Mouse (Mus musculus): ENCODE data around the gene Filip1l. TPM values are rescaled to one million over a fixed set of nuclear protein-coding genes. Genes with fewer than 3 reads are reported as not detected.
A peak's percentile ranks its signal among the peaks of the same experiment; 100 is the strongest.

Filip1l gene
- polyA plus RNA-seq, 1 experiment from 2014 or later, result 32.6 TPM

GRCm38 (mm10) chr16:57478451-57478850 lies 125.6 kb downstream of the Filip1l start:
- H3K4me3 ChIP-seq (ENCODE audit: low read length), result no peak overlapping the region
- H3K9me3 ChIP-seq (ENCODE audit: control insufficient read depth, low read length), result no peaks in the 10 kb centered on the region; the same call in 1 of the 2 replicates
- H3K4me1 ChIP-seq (replicated peaks; ENCODE audit: control insufficient read depth, insufficient read depth, low read length), result peaks cover 7% of the 10 kb centered on the region
- WGBS, result 68% methylated on average over 2 of the region's 2 CpGs
- H3K27me3 ChIP-seq (ENCODE audit: control insufficient read depth, insufficient read depth, low read depth, low read length), result peaks cover 3% of the 10 kb centered on the region
- H3K36me3 ChIP-seq (ENCODE audit: control insufficient read depth, insufficient read depth, low read length), result no peaks in the 10 kb centered on the region
- no peak overlapping the region for H3K9ac ChIP-seq (ENCODE audit: low read length)
- no peak for ATAC-seq (ENCODE audit: low read depth)
- no peak overlapping the region for H3K4me2 ChIP-seq (ENCODE audit: low read depth, low read length)
- H3K27ac ChIP-seq (ENCODE audit: low read length), result no peak overlapping the region

GRCm38 (mm10) chr16:57479776-57480175 lies 126.9 kb downstream of the Filip1l start:
- Histone ChIP-seq H3K27ac (ENCODE audit: low read length) (no peak overlapping the region), H3K4me2 (ENCODE audit: low read depth, low read length) (no peak overlapping the region), H3K4me1 (replicated peaks; ENCODE audit: control insufficient read depth, insufficient read depth, low read length) (peaks cover 11% of the 10 kb centered on the region), H3K9ac (ENCODE audit: low read length) (no peak overlapping the region), H3K4me3 (ENCODE audit: low read length) (no peak overlapping the region), H3K27me3 (ENCODE audit: control insufficient read depth, insufficient read depth, low read depth, low read length) (peaks cover 3% of the 10 kb centered on the region), H3K9me3 (ENCODE audit: control insufficient read depth, low read length) (no peaks in the 10 kb centered on the region; the same call in 1 of the 2 replicates), H3K36me3 (ENCODE audit: control insufficient read depth, insufficient read depth, low read length) (no peaks in the 10 kb centered on the region)
- WGBS, result 17% methylated on average over 5 of the region's 5 CpGs
- peak; percentile 73 for ATAC-seq (ENCODE audit: low read depth)

GRCm38 (mm10) chr16:57482264-57482663 lies 129.4 kb downstream of the Filip1l start:
- Histone ChIP-seq H3K4me3 (ENCODE audit: low read length) (no peak overlapping the region), H3K4me1 (replicated peaks; ENCODE audit: control insufficient read depth, insufficient read depth, low read length) (peaks cover 11% of the 10 kb centered on the region), H3K36me3 (ENCODE audit: control insufficient read depth, insufficient read depth, low read length) (no peaks in the 10 kb centered on the region), H3K27me3 (ENCODE audit: control insufficient read depth, insufficient read depth, low read depth, low read length) (peaks cover 3% of the 10 kb centered on the region), H3K9ac (ENCODE audit: low read length) (no peak overlapping the region), H3K9me3 (ENCODE audit: control insufficient read depth, low read length) (no peaks in the 10 kb centered on the region; the same call in 1 of the 2 replicates), H3K27ac (ENCODE audit: low read length) (no peak overlapping the region), H3K4me2 (ENCODE audit: low read depth, low read length) (no peak overlapping the region)
- WGBS, result 57% methylated on average over 6 of the region's 6 CpGs
- no peak for ATAC-seq (ENCODE audit: low read depth)

GRCm38 (mm10) chr16:57482911-57483310 lies 130.0 kb downstream of the Filip1l start:
- Histone ChIP-seq H3K4me1 (replicated peaks; ENCODE audit: control insufficient read depth, insufficient read depth, low read length) (peaks cover 11% of the 10 kb centered on the region), H3K4me3 (ENCODE audit: low read length) (no peak overlapping the region), H3K27me3 (ENCODE audit: control insufficient read depth, insufficient read depth, low read depth, low read length) (peaks cover 3% of the 10 kb centered on the region), H3K4me2 (ENCODE audit: low read depth, low read length) (no peak overlapping the region), H3K27ac (ENCODE audit: low read length) (peak overlapping the region; percentile 47; the same call in 1 of the 2 replicates), H3K9me3 (ENCODE audit: control insufficient read depth, low read length) (no peaks in the 10 kb centered on the region; the same call in 1 of the 2 replicates), H3K36me3 (ENCODE audit: control insufficient read depth, insufficient read depth, low read length) (no peaks in the 10 kb centered on the region), H3K9ac (ENCODE audit: low read length) (no peak overlapping the region)
- WGBS, result 21% methylated on average over 4 of the region's 4 CpGs
- ATAC-seq (ENCODE audit: low read depth), result no peak

- Histone ChIP-seq H3K9me3 (ENCODE audit: control insufficient read depth, low read length) (no peaks in the 10 kb centered on the region; the same call in 1 of the 2 replicates), H3K4me3 (ENCODE audit: low read length) (no peak overlapping the region), H3K36me3 (ENCODE audit: control insufficient read depth, insufficient read depth, low read length) (no peaks in the 10 kb centered on the region), H3K27me3 (ENCODE audit: control insufficient read depth, insufficient read depth, low read depth, low read length) (peaks cover 3% of the 10 kb centered on the region), H3K27ac (ENCODE audit: low read length) (peak overlapping the region; percentile 47; the same call in 1 of the 2 replicates), H3K4me2 (ENCODE audit: low read depth, low read length) (no peak overlapping the region), H3K9ac (ENCODE audit: low read length) (no peak overlapping the region), H3K4me1 (replicated peaks; ENCODE audit: control insufficient read depth, insufficient read depth, low read length) (peaks cover 11% of the 10 kb centered on the region)
- 40% methylated on average over 2 of the region's 2 CpGs for WGBS
- no peak for ATAC-seq (ENCODE audit: low read depth)
Measured at GRCm38 (mm10) chr16:57483503-57483902, 130.6 kb downstream of the Filip1l start.

- peak; percentile 84 for ATAC-seq (ENCODE audit: low read depth)
- WGBS, result 31% methylated on average over 12 of the region's 12 CpGs
- Histone ChIP-seq H3K27ac (ENCODE audit: low read length) (peak overlapping the region; percentile 55), H3K9me3 (ENCODE audit: control insufficient read depth, low read length) (no peaks in the 10 kb centered on the region; the same call in 1 of the 2 replicates), H3K27me3 (ENCODE audit: control insufficient read depth, insufficient read depth, low read depth, low read length) (peaks cover 3% of the 10 kb centered on the region), H3K4me3 (ENCODE audit: low read length) (no peak overlapping the region), H3K36me3 (ENCODE audit: control insufficient read depth, insufficient read depth, low read length) (no peaks in the 10 kb centered on the region), H3K4me1 (replicated peaks; ENCODE audit: control insufficient read depth, insufficient read depth, low read length) (peaks cover 11% of the 10 kb centered on the region), H3K9ac (ENCODE audit: low read length) (peak overlapping the region; percentile 35; the same call in 1 of the 2 replicates), H3K4me2 (ENCODE audit: low read depth, low read length) (no peak overlapping the region)
Measured at GRCm38 (mm10) chr16:57484043-57484795, 131.3 kb downstream of the Filip1l start.

- Histone ChIP-seq H3K27me3 (ENCODE audit: control insufficient read depth, insufficient read depth, low read depth, low read length) (peaks cover 3% of the 10 kb centered on the region), H3K27ac (ENCODE audit: low read length) (no peak overlapping the region), H3K9me3 (ENCODE audit: control insufficient read depth, low read length) (no peaks in the 10 kb centered on the region; the same call in 1 of the 2 replicates), H3K36me3 (ENCODE audit: control insufficient read depth, insufficient read depth, low read length) (no peaks in the 10 kb centered on the region), H3K9ac (ENCODE audit: low read length) (no peak overlapping the region), H3K4me1 (replicated peaks; ENCODE audit: control insufficient read depth, insufficient read depth, low read length) (peaks cover 11% of the 10 kb centered on the region), H3K4me2 (ENCODE audit: low read depth, low read length) (no peak overlapping the region), H3K4me3 (ENCODE audit: low read length) (no peak overlapping the region)
- 63% methylated on average over 9 of the region's 9 CpGs for WGBS
- peak; percentile 35; the same call in 1 of the 2 replicates for ATAC-seq (ENCODE audit: low read depth)
Measured at GRCm38 (mm10) chr16:57485265-57485664, 132.4 kb downstream of the Filip1l start.

- WGBS, result 83% methylated on average over 5 of the region's 5 CpGs
Measured at GRCm38 (mm10) chr16:57486266-57486665, 133.4 kb downstream of the Filip1l start.

GRCm38 (mm10) chr16:57488661-57489060 lies 135.8 kb downstream of the Filip1l start:
- Histone ChIP-seq H3K9me3 (ENCODE audit: control insufficient read depth, low read length) (no peaks in the 10 kb centered on the region), H3K36me3 (ENCODE audit: control insufficient read depth, insufficient read depth, low read length) (no peaks in the 10 kb centered on the region)
- no peak for ATAC-seq (ENCODE audit: low read depth)

More at GRCm38 (mm10) chr16:57486266-57486665, 133.4 kb downstream of the Filip1l start:
- Histone ChIP-seq H3K4me2 (ENCODE audit: low read depth, low read length) (no peak overlapping the region), H3K27ac (ENCODE audit: low read length) (no peak overlapping the region), H3K9ac (ENCODE audit: low read length) (no peak overlapping the region), H3K9me3 (ENCODE audit: control insufficient read depth, low read length) (no peaks in the 10 kb centered on the region; the same call in 1 of the 2 replicates), H3K36me3 (ENCODE audit: control insufficient read depth, insufficient read depth, low read length) (no peaks in the 10 kb centered on the region), H3K4me3 (ENCODE audit: low read length) (no peak overlapping the region), H3K27me3 (ENCODE audit: control insufficient read depth, insufficient read depth, low read depth, low read length) (peaks cover 3% of the 10 kb centered on the region), H3K4me1 (replicated peaks; ENCODE audit: control insufficient read depth, insufficient read depth, low read length) (peaks cover 11% of the 10 kb centered on the region)
- no peak for ATAC-seq (ENCODE audit: low read depth)

More at GRCm38 (mm10) chr16:57488661-57489060, 135.8 kb downstream of the Filip1l start:
- no peaks in the 10 kb centered on the region for H3K27me3 ChIP-seq (ENCODE audit: control insufficient read depth, insufficient read depth, low read depth, low read length)
- no peak overlapping the region for H3K4me2 ChIP-seq (ENCODE audit: low read depth, low read length)
- H3K27ac ChIP-seq (ENCODE audit: low read length), result no peak overlapping the region
- H3K9ac ChIP-seq (ENCODE audit: low read length), result no peak overlapping the region
- H3K4me3 ChIP-seq (ENCODE audit: low read length), result no peak overlapping the region
- peaks cover 7% of the 10 kb centered on the region for H3K4me1 ChIP-seq (replicated peaks; ENCODE audit: control insufficient read depth, insufficient read depth, low read length)
